Mouse (Mus musculus): ENCODE measurements around the gene Actl6b. TPM values are rescaled to one million over a fixed set of nuclear protein-coding genes. Genes with fewer than 3 reads are reported as not detected.

Actl6b gene
- total RNA-seq, 2 experiments from 2014 or later: not detected

- DNase-seq: peak; percentile 65
- intact Hi-C loops (cut with DNase I): no loop called here
- H3K27ac ChIP-seq: no peak overlapping the region
- peak overlapping the region; percentile 61 for H3K4me3 ChIP-seq
- TF ChIP-seq CTCF (IDR thresholded peaks at IDR 0.05): peak; percentile 46
Observed at GRCm38 (mm10) chr5:137574470-137574901, 21.2 kb downstream of the Actl6b start.

GRCm38 (mm10) chr5:137580246-137580645 lies 26.9 kb downstream of the Actl6b start:
- no peak overlapping the region for H3K4me3 ChIP-seq
- no peak overlapping the region for H3K27ac ChIP-seq
- TF ChIP-seq CTCF (IDR thresholded peaks at IDR 0.05): no peak
- intact Hi-C loops (cut with DNase I): loop anchor here (5.0 kb wide), 1 partner anchor 177 kb away; no protein-coding TSS in a partner anchor
- no peak for DNase-seq

GRCm38 (mm10) chr5:137582702-137583101 lies 29.4 kb downstream of the Actl6b start:
- Histone ChIP-seq H3K27ac (no peak overlapping the region), H3K4me3 (no peak overlapping the region)
- intact Hi-C loops (cut with DNase I): loop anchor here (5.0 kb wide), 1 partner anchor 175 kb away; no protein-coding TSS in a partner anchor
- DNase-seq: no peak
- no peak for TF ChIP-seq CTCF (IDR thresholded peaks at IDR 0.05)

GRCm38 (mm10) chr5:137583670-137584169 lies 30.4 kb downstream of the Actl6b start:
- intact Hi-C loops (cut with DNase I): loop anchor here (5.0 kb wide), 1 partner anchor 174 kb away; no protein-coding TSS in a partner anchor
- no peak for DNase-seq
- no peak overlapping the region for H3K27ac ChIP-seq
- no peak for TF ChIP-seq CTCF (IDR thresholded peaks at IDR 0.05)
- H3K4me3 ChIP-seq: peak overlapping the region; percentile 60

GRCm38 (mm10) chr5:137584976-137585375 lies 31.7 kb downstream of the Actl6b start:
- Histone ChIP-seq H3K4me3 (no peak overlapping the region), H3K27ac (no peak overlapping the region)
- DNase-seq: peak; percentile 78
- intact Hi-C loops (cut with DNase I): loop anchor here (1.0 to 5.0 kb wide), 2 partner anchors 67 to 172 kb away; no protein-coding TSS in a partner anchor
- TF ChIP-seq CTCF (IDR thresholded peaks at IDR 0.05): peak; percentile 84

- TF ChIP-seq CTCF (IDR thresholded peaks at IDR 0.05): no peak
- Histone ChIP-seq H3K4me3 (no peak overlapping the region), H3K27ac (no peak overlapping the region)
- intact Hi-C loops (cut with DNase I): no loop called here
- DNase-seq: no peak
Observed at GRCm38 (mm10) chr5:137590507-137590906, 37.2 kb downstream of the Actl6b start.

- intact Hi-C loops (cut with DNase I): no loop called here
- no peak for DNase-seq
- no peak for TF ChIP-seq CTCF (IDR thresholded peaks at IDR 0.05)
- H3K27ac ChIP-seq: no peak overlapping the region
- H3K4me3 ChIP-seq: no peak overlapping the region
Observed at GRCm38 (mm10) chr5:137595921-137596320, 42.6 kb downstream of the Actl6b start.

GRCm38 (mm10) chr5:137596601-137597261 lies 43.4 kb downstream of the Actl6b start:
- peak overlapping the region; percentile 33 for H3K4me3 ChIP-seq
- intact Hi-C loops (cut with DNase I): no loop called here
- TF ChIP-seq CTCF (IDR thresholded peaks at IDR 0.05): no peak
- DNase-seq: no peak
- H3K27ac ChIP-seq: peak overlapping the region; percentile 46; the same call in 1 of the 2 replicates

GRCm38 (mm10) chr5:137597625-137598024 lies 44.3 kb downstream of the Actl6b start:
- intact Hi-C loops (cut with DNase I): no loop called here
- Histone ChIP-seq H3K27ac (no peak overlapping the region), H3K4me3 (no peak overlapping the region)
- DNase-seq: no peak
- no peak for TF ChIP-seq CTCF (IDR thresholded peaks at IDR 0.05)

- intact Hi-C loops (cut with DNase I): no loop called here
- no peak for TF ChIP-seq CTCF (IDR thresholded peaks at IDR 0.05)
- Histone ChIP-seq H3K27ac (no peak overlapping the region), H3K4me3 (no peak overlapping the region)
- no peak for DNase-seq
Observed at GRCm38 (mm10) chr5:137598100-137598826, 44.9 kb downstream of the Actl6b start.

GRCm38 (mm10) chr5:137599600-137599999 lies 46.3 kb downstream of the Actl6b start:
- Histone ChIP-seq H3K27ac (peak overlapping the region; percentile 99), H3K4me3 (peak overlapping the region; percentile 82)
- no peak for DNase-seq
- intact Hi-C loops (cut with DNase I): no loop called here
- TF ChIP-seq CTCF (IDR thresholded peaks at IDR 0.05): no peak

GRCm38 (mm10) chr5:137600281-137600618 lies 46.9 kb downstream of the Actl6b start:
- intact Hi-C loops (cut with DNase I): loop anchor here (5.0 kb wide), 2 partner anchors 68 to 98 kb away; partner anchors contain the start of genes Epo, Gnb2 and Pop7
- peak overlapping the region; percentile 99 for H3K27ac ChIP-seq
- no peak for TF ChIP-seq CTCF (IDR thresholded peaks at IDR 0.05)

More at GRCm38 (mm10) chr5:137600281-137600618, 46.9 kb downstream of the Actl6b start:
- H3K4me3 ChIP-seq: peak overlapping the region; percentile 82
- DNase-seq: no peak
